Mouse (Mus musculus) c-Kit-negative CD71-positive TER-119-positive erythroid progenitor cells, embryonic 14.5 days (primary cell): ENCODE data around the gene 9130213A22Rik.
A peak's percentile ranks its signal among the peaks of the same experiment; 100 is the strongest.

ENCODE experiments used
- DNase-seq: peaks from one replicate; pipeline ENCODE4 v3.0.0-alpha.2; 2013; ENCODE audit warnings: low read depth, low spot score

The 9130213A22Rik gene

DNA sequence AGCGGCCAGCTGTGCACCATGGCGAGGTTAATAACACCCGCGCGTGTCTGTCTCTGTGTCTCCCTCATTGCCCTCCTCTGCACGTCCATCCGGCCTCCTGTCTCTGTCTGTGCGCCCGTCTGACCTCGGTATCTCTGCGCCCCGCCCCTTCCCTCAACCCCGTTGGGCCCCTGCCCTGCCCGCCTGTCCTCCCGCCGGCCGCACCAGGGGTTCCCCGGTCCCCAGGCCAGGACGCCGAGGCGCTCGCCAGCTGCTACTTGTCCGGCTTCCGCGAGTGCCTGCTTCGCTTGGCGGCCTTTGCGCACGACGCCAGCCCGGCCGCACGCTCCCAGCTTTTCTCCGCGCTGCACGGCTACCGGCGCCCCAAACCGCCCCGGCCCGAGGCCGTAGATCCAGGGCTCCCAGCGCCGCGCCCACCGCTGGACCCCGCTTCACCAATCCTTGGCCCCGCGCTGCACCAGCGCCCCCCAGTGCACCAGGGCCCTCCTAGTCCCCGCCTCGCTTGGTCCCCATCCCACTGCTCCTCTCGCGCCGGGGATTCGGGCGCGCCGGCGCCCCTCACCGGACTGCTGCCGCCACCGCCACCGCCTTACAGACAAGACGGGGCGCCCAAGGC lies at the start of gene 9130213A22Rik:
9130213A22Rik (minus strand) TSS at position 254 of the 616 bp plus-strand sequence.
- DNase-seq: no peak

DNA sequence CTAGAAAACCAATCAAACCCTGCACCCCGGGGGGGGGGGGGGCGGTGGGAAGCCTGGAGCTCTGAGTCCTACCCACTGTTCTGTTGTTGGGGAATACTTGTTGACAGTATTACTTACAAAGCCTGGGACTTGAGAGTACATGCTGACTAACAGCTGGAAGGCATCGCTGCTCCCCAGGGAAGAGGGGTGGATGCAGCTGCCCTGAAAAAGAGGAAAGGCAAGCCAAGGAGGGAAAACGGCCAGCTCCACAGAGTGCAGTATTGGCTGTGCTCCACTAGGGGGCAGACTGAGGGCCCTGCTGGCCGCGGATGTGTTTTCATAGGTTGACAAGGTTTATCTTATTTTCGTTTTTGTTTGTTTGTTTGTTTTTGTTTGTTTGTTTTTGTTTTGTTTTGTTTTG lies 49.2 kb upstream of the 9130213A22Rik start:
- DNase-seq: peak; percentile 24

- DNase-seq: no peak
Observed at GRCm38 (mm10) chr11:69169313-69169712, 46.9 kb upstream of the 9130213A22Rik start.

DNA sequence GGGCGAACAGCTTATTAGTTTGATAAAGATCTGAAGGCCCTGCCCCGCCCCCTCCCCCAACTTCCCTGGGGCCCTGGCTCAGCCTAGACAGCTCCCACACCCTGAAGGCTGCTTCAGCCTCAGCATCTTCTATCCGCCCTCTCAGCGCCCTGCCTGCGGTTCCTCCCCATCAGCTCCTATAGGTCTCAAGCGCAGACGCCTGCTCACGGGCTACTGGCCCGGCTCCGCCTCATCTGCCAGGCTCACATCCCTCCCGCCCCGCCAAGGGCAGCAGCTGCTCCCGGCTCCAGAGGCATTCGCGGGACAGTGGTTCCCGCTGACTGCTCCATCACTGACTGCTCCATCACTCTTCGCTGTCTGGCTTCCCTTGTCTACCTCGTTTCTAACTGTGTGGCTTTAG lies 34.4 kb upstream of the 9130213A22Rik start, which contains the start of gene Alox12b:
Alox12b (plus strand) TSS at position 190 of the 400 bp plus-strand sequence.
- no peak for DNase-seq

GRCm38 (mm10) chr11:69155351-69155750 lies 33.0 kb upstream of the 9130213A22Rik start:
- no peak for DNase-seq

DNA sequence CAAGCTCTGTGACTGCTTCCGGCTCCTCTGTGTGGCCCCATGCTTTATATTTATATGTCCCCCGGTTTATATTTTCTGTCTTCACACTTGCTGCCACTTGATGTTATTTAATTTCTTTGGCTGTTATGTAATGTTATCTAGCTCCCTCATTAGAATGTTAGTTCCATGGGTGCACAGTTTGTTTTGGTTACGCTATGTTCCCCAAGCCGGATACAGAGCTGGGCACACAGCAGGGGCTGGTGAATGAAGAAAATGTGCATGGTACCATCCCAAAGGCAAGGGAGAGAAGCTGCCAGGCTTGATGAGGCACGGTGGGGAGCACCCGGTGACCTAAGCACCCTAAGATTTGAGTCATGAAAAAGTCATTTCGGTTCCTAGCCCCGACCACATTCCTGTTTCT lies 31.4 kb upstream of the 9130213A22Rik start:
- no peak for DNase-seq

- DNase-seq: no peak
Observed at GRCm38 (mm10) chr11:69151004-69151403, 28.6 kb upstream of the 9130213A22Rik start.

DNA sequence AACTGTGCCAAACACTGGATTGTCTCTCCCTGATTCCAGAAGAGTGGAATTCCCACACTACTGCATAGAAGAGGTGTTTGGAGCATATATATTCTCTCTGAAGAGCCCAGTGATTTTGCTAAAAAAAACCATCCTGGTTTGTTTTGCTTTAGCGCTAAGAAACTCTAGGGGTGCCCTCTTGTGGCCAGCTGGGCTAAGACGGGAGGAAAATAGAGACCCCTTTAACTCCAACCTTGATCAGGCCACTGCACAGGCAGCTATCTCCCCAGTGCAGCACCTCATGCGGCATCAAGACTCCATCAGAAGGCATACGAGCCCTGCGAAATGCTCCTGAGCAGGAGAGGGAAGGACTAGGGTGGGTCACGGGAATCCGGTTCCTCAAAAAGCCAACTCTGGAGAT lies 28.1 kb upstream of the 9130213A22Rik start:
- DNase-seq: no peak

- no peak for DNase-seq
Observed at GRCm38 (mm10) chr11:69149728-69150127, 27.3 kb upstream of the 9130213A22Rik start.

DNA sequence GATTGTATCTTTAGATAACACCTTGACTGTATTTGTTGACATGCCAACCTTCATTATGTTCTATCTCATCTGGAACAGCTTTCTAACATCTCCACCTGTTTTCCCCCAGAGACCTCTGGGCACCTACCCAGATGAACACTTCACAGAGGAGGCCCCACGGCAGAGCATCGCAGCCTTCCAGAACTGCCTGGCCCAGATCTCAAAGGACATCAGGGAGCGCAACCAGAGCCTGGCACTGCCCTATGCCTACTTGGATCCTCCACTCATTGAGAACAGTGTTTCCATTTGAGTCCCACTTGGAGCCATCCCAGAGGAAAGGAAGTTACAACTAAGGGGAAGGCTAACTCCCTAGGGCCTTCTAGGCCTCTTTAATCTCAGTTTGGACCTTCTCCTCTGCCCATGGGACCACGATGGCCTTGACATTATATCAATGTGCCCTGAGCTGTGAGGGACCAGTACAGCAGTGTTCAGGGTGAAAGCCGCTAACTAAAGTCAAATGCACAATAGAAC lies 26.1 kb upstream of the 9130213A22Rik start:
- DNase-seq: no peak

DNA sequence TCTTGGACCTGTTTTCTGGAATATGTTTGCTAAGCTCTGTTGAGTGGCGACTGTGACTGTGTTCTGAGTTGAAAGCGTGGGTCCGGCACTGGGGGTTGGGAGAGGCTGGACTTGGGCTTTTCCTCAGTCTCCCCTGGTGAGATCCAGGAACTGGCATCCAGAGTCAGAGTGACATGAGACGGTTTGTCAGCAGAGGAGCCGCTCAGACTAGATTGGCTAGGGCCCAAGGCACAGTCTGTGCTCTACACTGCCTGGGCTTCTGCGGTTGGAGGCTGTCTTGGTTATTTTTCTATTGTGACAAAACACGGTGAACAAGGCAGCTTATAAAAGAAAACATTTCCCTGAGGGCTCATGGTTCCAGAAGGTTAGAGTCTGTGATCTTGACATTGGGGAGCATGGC lies 25.2 kb upstream of the 9130213A22Rik start:
- no peak for DNase-seq

GRCm38 (mm10) chr11:69135361-69135760 lies 13.0 kb upstream of the 9130213A22Rik start:
- no peak for DNase-seq

GRCm38 (mm10) chr11:69134622-69134968 lies 12.2 kb upstream of the 9130213A22Rik start:
- DNase-seq: no peak

GRCm38 (mm10) chr11:69133923-69134621 lies 11.7 kb upstream of the 9130213A22Rik start:
- no peak for DNase-seq

- DNase-seq: no peak
Observed at GRCm38 (mm10) chr11:69133566-69133922, 11.2 kb upstream of the 9130213A22Rik start.

- DNase-seq: no peak
Observed at GRCm38 (mm10) chr11:69128426-69129122, 6.2 kb upstream of the 9130213A22Rik start.

- no peak for DNase-seq
Observed at GRCm38 (mm10) chr11:69126706-69127095, 4.3 kb upstream of the 9130213A22Rik start.

DNA sequence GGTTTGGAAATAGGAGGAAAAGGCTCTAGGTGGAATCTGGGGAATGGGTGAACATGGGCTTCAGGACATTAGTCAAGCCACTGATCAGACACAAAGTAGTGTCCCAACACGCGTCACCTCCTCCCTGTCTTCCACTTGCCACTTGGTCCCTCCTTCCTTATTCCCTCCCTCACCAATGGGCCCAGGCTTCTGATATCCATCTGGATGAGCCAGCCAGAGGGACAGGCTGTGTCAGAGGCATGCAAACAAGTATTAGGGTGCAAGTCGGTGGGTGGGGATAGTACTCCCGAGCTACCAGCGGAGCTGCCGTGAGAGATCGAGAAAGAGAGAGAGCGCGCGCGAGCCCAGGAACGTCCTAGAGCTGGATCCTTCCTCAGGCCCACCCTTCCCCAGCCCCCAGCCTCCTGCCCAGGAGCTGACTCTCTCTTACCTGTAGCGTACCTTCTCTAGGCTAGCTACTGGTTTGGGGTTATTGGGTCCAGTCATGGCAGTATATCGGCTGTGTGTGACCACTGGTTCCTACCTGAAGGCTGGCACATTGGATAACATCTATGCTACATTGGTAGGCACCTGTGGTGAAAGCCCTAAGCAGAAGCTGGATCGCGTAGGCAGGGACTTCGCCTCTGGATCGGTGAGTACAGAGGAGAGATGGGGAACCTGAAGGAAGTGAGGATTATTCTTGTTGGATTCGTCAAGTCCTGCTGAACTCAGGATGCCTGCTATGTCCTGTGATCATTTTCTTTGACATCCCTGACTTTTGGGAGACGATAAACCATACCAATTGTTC lies 3.7 kb upstream of the 9130213A22Rik start:
- DNase-seq: no peak

- no peak for DNase-seq
Observed at GRCm38 (mm10) chr11:69125852-69125918, 3.3 kb upstream of the 9130213A22Rik start, which contains the start of gene Aloxe3. Gene Aloxe3 (plus strand): TSS chr11:69125896.

DNA sequence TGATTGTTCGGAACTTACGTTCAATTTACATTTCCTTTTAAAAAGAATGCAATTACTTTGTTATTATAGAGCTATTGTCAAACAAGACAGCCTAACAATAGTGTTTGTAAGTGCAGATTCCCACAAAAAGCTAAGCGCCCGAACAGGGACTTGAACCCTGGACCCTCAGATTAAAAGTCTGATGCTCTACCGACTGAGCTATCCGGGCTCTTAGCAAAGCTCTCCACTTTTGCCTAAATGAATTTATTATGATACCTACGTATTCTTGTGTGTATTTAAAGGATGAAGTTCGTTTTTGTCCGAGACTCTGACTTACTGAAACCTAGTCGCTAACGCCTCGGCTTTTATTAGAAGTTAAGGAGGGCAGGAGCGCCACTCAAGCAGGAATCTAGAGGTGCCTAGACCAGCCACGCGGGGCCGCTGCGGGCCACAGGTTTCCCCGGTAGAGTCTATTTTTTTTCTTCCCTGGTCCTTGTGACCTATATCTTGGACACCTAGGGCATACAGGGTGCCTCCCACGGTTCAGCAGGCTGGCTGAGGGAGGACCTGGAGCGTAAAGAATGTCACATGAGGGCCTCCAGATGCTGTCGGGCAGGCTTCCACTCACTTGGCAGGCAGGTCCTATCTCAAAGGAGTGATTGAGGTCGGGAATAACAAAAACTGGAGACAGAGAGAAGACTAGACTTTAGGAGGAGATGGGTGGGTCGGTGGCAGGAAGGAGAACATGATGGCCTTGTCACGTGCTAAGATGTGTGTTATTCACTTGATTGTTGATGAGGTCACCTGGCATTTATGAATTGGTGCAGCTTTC lies 2.9 kb upstream of the 9130213A22Rik start:
- DNase-seq: peak; percentile 80

DNA sequence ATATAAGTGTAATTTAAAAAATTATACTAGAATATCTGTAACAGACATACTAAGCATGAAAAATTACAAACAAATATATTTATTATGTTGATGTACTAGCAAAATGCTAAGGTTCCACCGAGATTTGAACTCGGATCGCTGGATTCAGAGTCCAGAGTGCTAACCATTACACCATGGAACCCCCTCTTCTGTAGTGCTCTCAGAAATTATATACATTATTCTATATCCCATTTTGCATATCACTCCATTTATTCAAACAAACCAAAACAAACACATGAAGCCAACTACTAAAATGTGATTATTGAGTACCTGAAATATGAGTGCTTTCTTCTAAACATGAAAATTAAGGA lies 2.1 kb upstream of the 9130213A22Rik start:
- peak; percentile 73 for DNase-seq
